Comparison of ENCODE assay signal across 13 mouse cellular contexts in the genomic region with DNA sequence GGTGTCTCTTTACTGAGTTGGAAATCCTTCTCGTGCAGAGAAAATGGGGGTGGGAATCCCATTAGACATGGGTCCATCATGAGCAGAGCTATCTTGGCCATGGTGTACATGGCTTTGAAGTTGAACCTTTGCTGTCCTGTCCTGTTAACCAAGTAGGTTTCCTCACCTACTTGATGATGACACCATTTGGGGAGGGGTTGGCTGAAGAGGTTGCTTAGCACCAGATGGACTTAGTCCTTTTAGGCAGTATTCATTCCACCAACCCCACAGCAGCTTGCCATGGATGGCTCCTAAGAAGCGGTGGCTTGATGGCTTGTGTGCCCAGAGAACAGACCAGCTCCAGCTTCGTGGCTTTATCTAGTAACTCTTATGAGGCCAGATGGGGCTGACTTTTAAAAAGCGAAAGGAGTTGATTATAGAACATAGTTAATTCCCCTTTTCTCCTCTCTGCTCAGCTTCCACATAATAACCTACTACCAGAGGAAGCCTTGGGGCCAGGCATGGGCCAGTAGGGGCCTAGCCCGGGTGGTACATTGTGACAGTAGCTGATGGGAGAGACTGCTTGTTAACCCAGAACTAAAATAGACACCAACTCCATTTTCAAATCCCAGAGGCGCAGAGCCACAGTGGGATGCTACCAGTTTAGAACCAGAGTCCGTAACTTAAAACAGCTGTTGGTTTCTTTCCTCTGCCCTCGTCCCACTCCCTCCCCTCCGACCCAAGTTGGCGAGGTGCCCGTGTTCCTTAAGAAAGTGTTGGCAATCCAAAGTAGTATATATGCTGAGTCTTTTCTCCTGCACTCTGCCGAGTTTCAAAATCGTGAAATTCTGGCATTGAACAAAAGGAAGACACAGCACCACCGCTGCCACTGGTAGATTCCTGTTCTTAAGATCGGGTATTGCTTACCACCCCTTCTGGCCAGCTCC.
DNase-seq lines count a peak whose midpoint lies in the region; ATAC-seq and TF ChIP-seq lines count a peak whose summit lies in the region.
"Had no signal": no experiment of that assay in that cellular context is flagged by ENCODE, and none has a peak within 500 bp of the region (broad histone marks: within the 10 kb centered on the region; RNA-seq: fewer than 3 reads in every experiment).

No protein-coding gene starts in this region.

- no peak for ATAC-seq in limb, embryonic 15.5 days (ENCODE audit: insufficient number of reproducible peaks, low FRiP score, low TSS enrichment, low read depth)
- ATAC-seq: forebrain, postnatal 0 days had no signal

- WGBS in liver, adult 2 months, result 71% methylated on average over 15 of the region's 15 CpGs
- whole genome bisulfite sequencing in limb, embryonic 15.5 days, result 51% methylated on average over 15 of the region's 15 CpGs

- no peak for TF ChIP-seq CTCF in liver, adult 2 months (IDR thresholded peaks at IDR 0.05; ENCODE audit: low read depth, low read length)

- no peak for TF ChIP-seq POLR2A in liver, adult 2 months (IDR thresholded peaks at IDR 0.05; ENCODE audit: extremely low read depth, insufficient read depth, low read length)

- peaks cover 58% of the 10 kb centered on the region for H3K36me3 ChIP-seq in liver, adult 2 months (ENCODE audit: control insufficient read depth, insufficient read depth, low read length)
- H3K36me3 ChIP-seq in limb, embryonic 15.5 days, result peaks cover 63% of the 10 kb centered on the region

- peaks cover 7% of the 10 kb centered on the region for H3K4me1 ChIP-seq in liver, adult 2 months (ENCODE audit: control insufficient read depth, insufficient read depth, low read length)
- H3K4me1 ChIP-seq in limb, embryonic 15.5 days, result peaks cover 11% of the 10 kb centered on the region

- H3K79me2 ChIP-seq in liver, adult 2 months (ENCODE audit: control insufficient read depth, insufficient read depth, low read length), result peaks cover 15% of the 10 kb centered on the region; the same call in 1 of the 2 replicates

- H3K27me3 ChIP-seq in liver, adult 2 months (ENCODE audit: control insufficient read depth, insufficient read depth, low read length), result no peaks in the 10 kb centered on the region
- H3K27me3 ChIP-seq in limb, embryonic 15.5 days, result no peaks in the 10 kb centered on the region
- H3K27me3 ChIP-seq: heart, embryonic 13.5 days had no signal

- no peaks in the 10 kb centered on the region for H3K9me3 ChIP-seq in limb, embryonic 15.5 days
- H3K9me3 ChIP-seq: heart, embryonic 13.5 days; hindbrain, embryonic 10.5 days had no signal

- DNase-seq in liver, adult 2 months (ENCODE audit: extremely low read depth, low read depth, low spot score), result peak; percentile 96
- DNase-seq in liver (no peak), adipocyte (ENCODE audit: low spot score) (peak; percentile 93)
- DNase-seq in kidney, adult 8-10 months, result peak; percentile 56 to 60
- no peak for DNase-seq in neural tube, embryonic 10.5 days (ENCODE audit: extremely low spot score, low spot score)
- no peak for DNase-seq in thymus, postnatal 36 days
- DNase-seq: cerebellum, adult 18-20 months; forebrain, postnatal 0 days; gastrocnemius, postnatal 36 days; layer of hippocampus, postnatal 36 days had no signal

- H3K27ac ChIP-seq in liver, adult 2 months (replicated peaks; ENCODE audit: insufficient read depth, low read depth, low read length), result peak overlapping the region; percentile 43
- peak overlapping the region; percentile 70 for H3K27ac ChIP-seq in limb, embryonic 15.5 days
- H3K27ac ChIP-seq: heart, embryonic 13.5 days; hindbrain, embryonic 10.5 days had no signal

- H3K4me3 ChIP-seq in liver, adult 2 months (ENCODE audit: insufficient read depth, low read depth, low read length), result no peak overlapping the region
- no peak overlapping the region for H3K4me3 ChIP-seq in limb, embryonic 15.5 days
- H3K4me3 ChIP-seq: heart, embryonic 13.5 days; hindbrain, embryonic 10.5 days had no signal

- no peak overlapping the region for H3K4me2 ChIP-seq in limb, embryonic 15.5 days
- H3K4me2 ChIP-seq: heart, embryonic 13.5 days had no signal

- no peak overlapping the region for H3K9ac ChIP-seq in liver, adult 2 months (ENCODE audit: low read depth, low read length)
- H3K9ac ChIP-seq in limb, embryonic 15.5 days, result no peak overlapping the region
- H3K9ac ChIP-seq: forebrain, postnatal 0 days; heart, embryonic 13.5 days had no signal

Comparison
In these comparisons a context has a peak if more than half of its experiments do, and no peak if none do; other contexts are left out.
1. DNase-seq: peak in liver, adult 2 months (single experiment), adipocyte (single experiment) and kidney, adult 8-10 months (2 of 2); none in liver (single experiment), neural tube, embryonic 10.5 days (single experiment) and thymus, postnatal 36 days (0 of 2).